ENCODE assay signal across 17 mouse cellular contexts in genomic region chr4:120893656-120894401, GRCm38 (mm10). TPM values are rescaled to one million over a fixed set of nuclear protein-coding genes. Genes with fewer than 3 reads are reported as not detected.
DNase-seq lines count a peak whose midpoint lies in the region; ATAC-seq and TF ChIP-seq lines count a peak whose summit lies in the region.
"Had no signal": no experiment of that assay in that cellular context is flagged by ENCODE, and none has a peak within 500 bp of the region (broad histone marks: within the 10 kb centered on the region; RNA-seq: fewer than 3 reads in every experiment).

No protein-coding gene starts in this region.

- H3K36me3 ChIP-seq in lung, embryonic 14.5 days (ENCODE audit: insufficient read depth): no peaks in the 10 kb centered on the region
- H3K36me3 ChIP-seq: heart, embryonic 13.5 days; neural tube, embryonic 12.5 days had no signal

- no peak for TF ChIP-seq CTCF in lung, embryonic 14.5 days (IDR thresholded peaks at IDR 0.05; ENCODE audit: low read depth)
- TF ChIP-seq CTCF in lung, adult 2 months (IDR thresholded peaks at IDR 0.05; ENCODE audit: insufficient read depth, low read length): no peak

- H3K4me1 ChIP-seq in lung, embryonic 14.5 days (ENCODE audit: insufficient read depth): no peaks in the 10 kb centered on the region; the same call in 1 of the 2 replicates
- H3K4me1 ChIP-seq in lung, adult 2 months (ENCODE audit: control insufficient read depth, insufficient read depth, low read length): no peaks in the 10 kb centered on the region
- H3K4me1 ChIP-seq: forebrain, embryonic 13.5 days; heart, embryonic 13.5 days; neural tube, embryonic 12.5 days had no signal

- intact Hi-C loops in heart, postnatal 14 days (cut with DNase I): no loop called here

- H3K27me3 ChIP-seq in lung, embryonic 14.5 days (ENCODE audit: insufficient read depth, low read length): no peaks in the 10 kb centered on the region
- H3K27me3 ChIP-seq: forebrain, embryonic 13.5 days; neural tube, embryonic 12.5 days; Patski had no signal

- WGBS in lung, embryonic 14.5 days: 47% methylated on average over 11 of the region's 11 CpGs
- WGBS in lung, adult 2 months: 48% methylated on average over 11 of the region's 11 CpGs

- H3K9me3 ChIP-seq in lung, embryonic 14.5 days (ENCODE audit: low read depth, low read length): no peaks in the 10 kb centered on the region
- H3K9me3 ChIP-seq: forebrain, embryonic 13.5 days; heart, embryonic 13.5 days; neural tube, embryonic 12.5 days had no signal

- H3K4me3 ChIP-seq in lung, embryonic 14.5 days (ENCODE audit: low read depth, low read length): no peak overlapping the region
- no peak overlapping the region for H3K4me3 ChIP-seq in lung, adult 2 months (replicated peaks; ENCODE audit: extremely low read depth, low read depth, low read length)
- H3K4me3 ChIP-seq: forebrain, embryonic 13.5 days; heart, embryonic 13.5 days; neural tube, embryonic 12.5 days had no signal

- peak; percentile 70 for DNase-seq in heart, adult 11 months
- no peak for DNase-seq in heart, postnatal 14 days
- peak; percentile 25 for DNase-seq in lung, embryonic 14.5 days
- no peak for DNase-seq in lung, adult 2 months
- DNase-seq in brain, adult 2 months (ENCODE audit: low read depth, low spot score): peak; percentile 91
- peak; percentile 49 to 66 for DNase-seq in cerebellum, postnatal 10 days
- no peak for DNase-seq in spleen, postnatal 10 days (ENCODE audit: low spot score in 2 of 2)
- DNase-seq: adrenal gland, postnatal 25 days; kidney, postnatal 36 days; layer of hippocampus, adult 9-11 months had no signal

- no peak overlapping the region for H3K4me2 ChIP-seq in lung, embryonic 14.5 days
- H3K4me2 ChIP-seq: forebrain, embryonic 13.5 days; heart, embryonic 13.5 days; neural tube, embryonic 12.5 days had no signal

- no peak overlapping the region for H3K9ac ChIP-seq in lung, embryonic 14.5 days
- H3K9ac ChIP-seq: forebrain, embryonic 13.5 days; heart, embryonic 13.5 days; neural tube, embryonic 12.5 days had no signal

- TF ChIP-seq POLR2A in lung, adult 2 months (IDR thresholded peaks at IDR 0.05; ENCODE audit: borderline replicate concordance, extremely low read depth, low read depth, low read length): no peak

- ATAC-seq in lung, embryonic 14.5 days (ENCODE audit: insufficient read depth): no peak; the same call in 1 of the 2 replicates
- ATAC-seq in activated CD4-positive, CD25-positive, alpha-beta regulatory T cell, adult 4 months: no peak
- ATAC-seq: forebrain, embryonic 13.5 days; Patski had no signal

- no peak overlapping the region for H3K27ac ChIP-seq in lung, embryonic 14.5 days (ENCODE audit: low read depth)
- H3K27ac ChIP-seq: forebrain, embryonic 13.5 days; heart, embryonic 13.5 days; neural tube, embryonic 12.5 days had no signal

RNA-seq across cellular contexts. Expression of gene Exo5, which starts 31.0 kb away (rescaled TPM):
- total RNA-seq in heart, postnatal 14 days (2021): 1 to 10 TPM; 3.6 to 3.9 TPM
- polyA plus RNA-seq in lung, embryonic 14.5 days (2014; fragmentation: Nextera tagmentation; extraction: Ambion mirVana): 24.3 and 25.1 TPM in 2 replicates
- polyA plus RNA-seq in lung, adult 2 months (2012; rRNA removed): 3.3 and 5.4 TPM in 2 replicates
- 10 to 100 TPM; 28.2 to 30.5 TPM for polyA plus RNA-seq in activated CD4-positive, CD25-positive, alpha-beta regulatory T cell, adult 4 months (2017; shearing (Covaris generic))

RNA-seq across cellular contexts. Expression of gene Rims3, which starts 39.2 kb away (rescaled TPM):
- total RNA-seq in heart, postnatal 14 days (2021): under 1 TPM; 0.12 to 0.22 TPM
- 0.70 and 1.1 TPM in 2 replicates for polyA plus RNA-seq in lung, embryonic 14.5 days (2014; fragmentation: Nextera tagmentation; extraction: Ambion mirVana)
- 0.94 and 1.4 TPM in 2 replicates for polyA plus RNA-seq in lung, adult 2 months (2012; rRNA removed)
- under 1 TPM; 0.68 to 0.99 TPM for polyA plus RNA-seq in activated CD4-positive, CD25-positive, alpha-beta regulatory T cell, adult 4 months (2017; shearing (Covaris generic))
- total RNA-seq: granulocyte monocyte progenitor cell, adult 5-6 weeks; megakaryocyte-erythroid progenitor cell, adult 5-6 weeks had no signal
- polyA plus RNA-seq: Patski had no signal

RNA-seq across cellular contexts. Expression of gene Zfp69, which starts 57.7 kb away (rescaled TPM):
- total RNA-seq in heart, postnatal 14 days (2021): 1 to 10 TPM; 1.6 to 1.9 TPM
- polyA plus RNA-seq in lung, embryonic 14.5 days (2014; fragmentation: Nextera tagmentation; extraction: Ambion mirVana): 7.8 and 9.4 TPM in 2 replicates
- 3.5 and 4.3 TPM in 2 replicates for polyA plus RNA-seq in lung, adult 2 months (2012; rRNA removed)
- polyA plus RNA-seq in activated CD4-positive, CD25-positive, alpha-beta regulatory T cell, adult 4 months (2017; shearing (Covaris generic)): 1 to 10 TPM; 1.9 to 2.2 TPM

Comparison
In these comparisons a context has a peak if more than half of its experiments do, and no peak if none do; other contexts are left out.
1. DNase-seq: peak in heart, adult 11 months (single experiment), lung, embryonic 14.5 days (single experiment), brain, adult 2 months (single experiment) and cerebellum, postnatal 10 days (2 of 2); none in heart, postnatal 14 days (0 of 2), lung, adult 2 months (single experiment) and spleen, postnatal 10 days (0 of 2).